Mouse (Mus musculus) cerebellum, adult 2 months (tissue): ENCODE data around the gene Bcl2l14.

ENCODE experiments used
- CTCF ChIP-seq: fragments of 200-500 bp; IDR thresholded peaks from 2 replicates; pipeline ENCODE4 v1.5.1; 2011; ENCODE audit warnings: low read depth, mild to moderate bottlenecking, control low read depth, low read length, moderate library complexity, borderline replicate concordance; ENCODE audit not compliant: insufficient read depth
- POLR2A ChIP-seq: fragments of 200-500 bp; IDR thresholded peaks from 2 replicates; pipeline ENCODE4 v1.6.1; 2011; ENCODE audit warnings: low read length, control low read depth, borderline replicate concordance; ENCODE audit not compliant: insufficient read depth

GRCm38 (mm10) chr6:134436955-134437354, 40.8 kb downstream of the Bcl2l14 start:
- TF ChIP-seq POLR2A = no peak
- no peak for TF ChIP-seq CTCF
